Mouse (Mus musculus): ENCODE measurements around the gene Acan. TPM values are rescaled to one million over a fixed set of nuclear protein-coding genes. Genes with fewer than 3 reads are reported as not detected.

The Acan gene
- polyA plus RNA-seq, 1 experiment = not detected

- H3K27me3 ChIP-seq (ENCODE audit: control insufficient read depth) = no peaks in the 10 kb centered on the region
- no peak for TF ChIP-seq TAL1 (IDR thresholded peaks at IDR 0.05; ENCODE audit: low read length)
- TF ChIP-seq GATA1 (IDR thresholded peaks at IDR 0.05; ENCODE audit: low read length) = no peak
- no peaks in the 10 kb centered on the region for H3K36me3 ChIP-seq (ENCODE audit: control insufficient read depth)
- no peak overlapping the region for H3K4me3 ChIP-seq (replicated peaks)
- no peaks in the 10 kb centered on the region for H3K9me3 ChIP-seq (ENCODE audit: control insufficient read depth, low read length)
- no peaks in the 10 kb centered on the region for H3K4me1 ChIP-seq (ENCODE audit: control insufficient read depth)
Observed at GRCm38 (mm10) chr7:79067466-79067865, 14.2 kb downstream of the Acan start.

GRCm38 (mm10) chr7:79068231-79068630, 14.9 kb downstream of the Acan start:
- Histone ChIP-seq H3K27me3 (ENCODE audit: control insufficient read depth) (no peaks in the 10 kb centered on the region), H3K36me3 (ENCODE audit: control insufficient read depth) (no peaks in the 10 kb centered on the region), H3K9me3 (ENCODE audit: control insufficient read depth, low read length) (no peaks in the 10 kb centered on the region), H3K4me1 (ENCODE audit: control insufficient read depth) (no peaks in the 10 kb centered on the region), H3K4me3 (replicated peaks) (no peak overlapping the region)
- TF ChIP-seq GATA1 (IDR thresholded peaks at IDR 0.05; ENCODE audit: low read length) (no peak), TAL1 (IDR thresholded peaks at IDR 0.05; ENCODE audit: low read length) (no peak)

- Histone ChIP-seq H3K4me1 (ENCODE audit: control insufficient read depth) (no peaks in the 10 kb centered on the region), H3K27me3 (ENCODE audit: control insufficient read depth) (no peaks in the 10 kb centered on the region), H3K9me3 (ENCODE audit: control insufficient read depth, low read length) (no peaks in the 10 kb centered on the region; the same call in 1 of the 2 replicates), H3K36me3 (ENCODE audit: control insufficient read depth) (no peaks in the 10 kb centered on the region), H3K4me3 (replicated peaks) (no peak overlapping the region)
- TF ChIP-seq GATA1 (IDR thresholded peaks at IDR 0.05; ENCODE audit: low read length) (no peak), TAL1 (IDR thresholded peaks at IDR 0.05; ENCODE audit: low read length) (no peak)
Observed at GRCm38 (mm10) chr7:79079212-79079611, 25.9 kb downstream of the Acan start.

GRCm38 (mm10) chr7:79080572-79081399, 27.5 kb downstream of the Acan start:
- no peak for TF ChIP-seq TAL1 (IDR thresholded peaks at IDR 0.05; ENCODE audit: low read length)
- no peak for TF ChIP-seq GATA1 (IDR thresholded peaks at IDR 0.05; ENCODE audit: low read length)
- Histone ChIP-seq H3K4me3 (replicated peaks) (no peak overlapping the region), H3K4me1 (ENCODE audit: control insufficient read depth) (no peaks in the 10 kb centered on the region), H3K9me3 (ENCODE audit: control insufficient read depth, low read length) (peaks cover 6% of the 10 kb centered on the region; the same call in 1 of the 2 replicates), H3K36me3 (ENCODE audit: control insufficient read depth) (no peaks in the 10 kb centered on the region), H3K27me3 (ENCODE audit: control insufficient read depth) (no peaks in the 10 kb centered on the region)

GRCm38 (mm10) chr7:79089111-79089510, 35.8 kb downstream of the Acan start:
- H3K36me3 ChIP-seq (ENCODE audit: control insufficient read depth) = no peaks in the 10 kb centered on the region
- H3K4me3 ChIP-seq (replicated peaks) = no peak overlapping the region
- no peaks in the 10 kb centered on the region for H3K27me3 ChIP-seq (ENCODE audit: control insufficient read depth)
- no peaks in the 10 kb centered on the region for H3K4me1 ChIP-seq (ENCODE audit: control insufficient read depth)
- H3K9me3 ChIP-seq (ENCODE audit: control insufficient read depth, low read length) = peaks cover 9% of the 10 kb centered on the region; the same call in 1 of the 2 replicates
- no peak for TF ChIP-seq GATA1 (IDR thresholded peaks at IDR 0.05; ENCODE audit: low read length)
- TF ChIP-seq TAL1 (IDR thresholded peaks at IDR 0.05; ENCODE audit: low read length) = no peak

GRCm38 (mm10) chr7:79096492-79096891, 43.2 kb downstream of the Acan start:
- Histone ChIP-seq H3K27me3 (ENCODE audit: control insufficient read depth) (no peaks in the 10 kb centered on the region), H3K36me3 (ENCODE audit: control insufficient read depth) (no peaks in the 10 kb centered on the region), H3K9me3 (ENCODE audit: control insufficient read depth, low read length) (no peaks in the 10 kb centered on the region), H3K4me1 (ENCODE audit: control insufficient read depth) (no peaks in the 10 kb centered on the region), H3K4me3 (replicated peaks) (no peak overlapping the region)
- TF ChIP-seq TAL1 (IDR thresholded peaks at IDR 0.05; ENCODE audit: low read length) (no peak), GATA1 (IDR thresholded peaks at IDR 0.05; ENCODE audit: low read length) (no peak)

- Histone ChIP-seq H3K9me3 (ENCODE audit: control insufficient read depth, low read length) (no peaks in the 10 kb centered on the region; the same call in 1 of the 2 replicates), H3K27me3 (ENCODE audit: control insufficient read depth) (no peaks in the 10 kb centered on the region), H3K4me1 (ENCODE audit: control insufficient read depth) (no peaks in the 10 kb centered on the region), H3K4me3 (replicated peaks) (no peak overlapping the region), H3K36me3 (ENCODE audit: control insufficient read depth) (no peaks in the 10 kb centered on the region)
- TF ChIP-seq GATA1 (IDR thresholded peaks at IDR 0.05; ENCODE audit: low read length) (no peak), TAL1 (IDR thresholded peaks at IDR 0.05; ENCODE audit: low read length) (no peak)
Observed at GRCm38 (mm10) chr7:79113848-79114247, 60.6 kb downstream of the Acan start.

- TF ChIP-seq TAL1 (IDR thresholded peaks at IDR 0.05; ENCODE audit: low read length) (no peak), GATA1 (IDR thresholded peaks at IDR 0.05; ENCODE audit: low read length) (no peak)
- Histone ChIP-seq H3K9me3 (ENCODE audit: control insufficient read depth, low read length) (no peaks in the 10 kb centered on the region), H3K4me3 (replicated peaks) (no peak overlapping the region), H3K4me1 (ENCODE audit: control insufficient read depth) (no peaks in the 10 kb centered on the region), H3K27me3 (ENCODE audit: control insufficient read depth) (no peaks in the 10 kb centered on the region), H3K36me3 (ENCODE audit: control insufficient read depth) (no peaks in the 10 kb centered on the region)
Observed at GRCm38 (mm10) chr7:79123465-79123864, 70.2 kb downstream of the Acan start.

- Histone ChIP-seq H3K27me3 (ENCODE audit: control insufficient read depth) (peaks cover 15% of the 10 kb centered on the region), H3K9me3 (ENCODE audit: control insufficient read depth, low read length) (no peaks in the 10 kb centered on the region), H3K4me3 (replicated peaks) (no peak overlapping the region), H3K36me3 (ENCODE audit: control insufficient read depth) (no peaks in the 10 kb centered on the region; the same call in 1 of the 2 replicates), H3K4me1 (ENCODE audit: control insufficient read depth) (no peaks in the 10 kb centered on the region)
- TF ChIP-seq GATA1 (IDR thresholded peaks at IDR 0.05; ENCODE audit: low read length) (no peak), TAL1 (IDR thresholded peaks at IDR 0.05; ENCODE audit: low read length) (no peak)
Observed at GRCm38 (mm10) chr7:79129883-79130282, 76.6 kb downstream of the Acan start.

Data from erythroblast, embryonic 14.5 days (primary cell).